Mouse (Mus musculus) lung, adult 2 months (tissue): ENCODE results near the gene Lime1. TPM values are rescaled to one million over a fixed set of nuclear protein-coding genes. Genes with fewer than 3 reads are reported as not detected.

ENCODE experiments used
- DNase-seq: peaks from one replicate; pipeline ENCODE4 v3.0.0; 2022
- H3K4me1 ChIP-seq: fragments of 200-500 bp; 2 replicates; pipeline ENCODE4 v1.6.1; 2011; ENCODE audit warnings: low read length; ENCODE audit not compliant: control insufficient read depth, insufficient read depth
- H3K4me3 ChIP-seq: fragments of 200-500 bp; replicated peaks from 2 replicates; pipeline ENCODE3; 2011; ENCODE audit warnings: low read depth, mild to moderate bottlenecking, control low read depth, low read length; ENCODE audit errors: extremely low read depth
- CTCF ChIP-seq: fragments of 200-500 bp; IDR thresholded peaks from 2 replicates; pipeline ENCODE4 v1.5.1; 2011; ENCODE audit warnings: mild to moderate bottlenecking, low read length, control low read depth; ENCODE audit not compliant: insufficient read depth
- POLR2A ChIP-seq: fragments of 200-500 bp; IDR thresholded peaks from 2 replicates; pipeline ENCODE4 v1.6.1; 2011; ENCODE audit warnings: low read depth, mild to moderate bottlenecking, control low read depth, low read length, borderline replicate concordance; ENCODE audit errors: extremely low read depth
- WGBS: fragments of 180-500 bp; shearing (Covaris S2); methylation state at CpG from one replicate; pipeline ENCODE4 v1.1.7; 2018; 5-methylcytosine and 5-hydroxymethylcytosine counted together
- polyA plus RNA-seq: library from polyadenylated mRNA; depleted of rRNA; stranded (reverse); fragments of >200 nt; gene quantifications from 2 replicates; pipeline ENCODE4 v1.2.3, GENCODE M21; 2012

Gene Lime1
- polyA plus RNA-seq, 1 experiment = 60.5 TPM

GRCm38 (mm10) chr2:181386663-181387210, 6.9 kb downstream of the Lime1 start:
- 80% methylated on average over 4 of the region's 4 CpGs for WGBS
- peaks cover 3% of the 10 kb centered on the region; the same call in 1 of the 2 replicates for H3K4me1 ChIP-seq
- H3K4me3 ChIP-seq = no peak overlapping the region
- DNase-seq = no peak
- TF ChIP-seq POLR2A (no peak), CTCF (no peak)

GRCm38 (mm10) chr2:181390136-181390870, 10.4 kb downstream of the Lime1 start:
- Histone ChIP-seq H3K4me3 (no peak overlapping the region), H3K4me1 (no peaks in the 10 kb centered on the region)
- TF ChIP-seq CTCF (no peak), POLR2A (no peak)
- no peak for DNase-seq
- WGBS = 72% methylated on average over 4 of the region's 4 CpGs

- 90% methylated on average over 15 of the region's 15 CpGs for WGBS
Observed at GRCm38 (mm10) chr2:181391022-181391421, 11.1 kb downstream of the Lime1 start.

GRCm38 (mm10) chr2:181391541-181391940, 11.7 kb downstream of the Lime1 start:
- H3K4me3 ChIP-seq = no peak overlapping the region
- TF ChIP-seq CTCF (no peak), POLR2A (no peak)
- 72% methylated on average over 2 of the region's 2 CpGs for WGBS

More at GRCm38 (mm10) chr2:181391022-181391421, 11.1 kb downstream of the Lime1 start:
- Histone ChIP-seq H3K4me3 (no peak overlapping the region), H3K4me1 (no peaks in the 10 kb centered on the region)
- TF ChIP-seq POLR2A = no peak
- TF ChIP-seq CTCF = no peak
- DNase-seq = no peak

GRCm38 (mm10) chr2:181392600-181393213, 12.8 kb downstream of the Lime1 start:
- no peaks in the 10 kb centered on the region for H3K4me1 ChIP-seq
- H3K4me3 ChIP-seq = no peak overlapping the region
- TF ChIP-seq CTCF = peak; percentile 91
- no peak for TF ChIP-seq POLR2A
- DNase-seq = peak; percentile 83
- 33% methylated on average over 4 of the region's 4 CpGs for WGBS

More at GRCm38 (mm10) chr2:181391541-181391940, 11.7 kb downstream of the Lime1 start:
- no peak for DNase-seq
- no peaks in the 10 kb centered on the region for H3K4me1 ChIP-seq

- DNase-seq = no peak
- Histone ChIP-seq H3K4me3 (no peak overlapping the region), H3K4me1 (no peaks in the 10 kb centered on the region)
- WGBS = 90% methylated on average over 3 of the region's 3 CpGs
- TF ChIP-seq CTCF (no peak), POLR2A (no peak)
Observed at GRCm38 (mm10) chr2:181394086-181394485, 14.2 kb downstream of the Lime1 start.

GRCm38 (mm10) chr2:181397207-181397761, 17.4 kb downstream of the Lime1 start:
- WGBS = 44% methylated on average over 5 of the region's 5 CpGs
- TF ChIP-seq CTCF (no peak), POLR2A (no peak)
- Histone ChIP-seq H3K4me3 (no peak overlapping the region), H3K4me1 (no peaks in the 10 kb centered on the region)
- no peak for DNase-seq

GRCm38 (mm10) chr2:181401497-181401896, 21.6 kb downstream of the Lime1 start:
- Histone ChIP-seq H3K4me1 (no peaks in the 10 kb centered on the region), H3K4me3 (no peak overlapping the region)
- TF ChIP-seq CTCF (no peak), POLR2A (no peak)
- whole genome bisulfite sequencing = 8% methylated on average over 1 of the region's 1 CpGs
- no peak for DNase-seq

GRCm38 (mm10) chr2:181403722-181404121, 23.8 kb downstream of the Lime1 start:
- Histone ChIP-seq H3K4me3 (no peak overlapping the region), H3K4me1 (no peaks in the 10 kb centered on the region)
- 88% methylated on average over 3 of the region's 3 CpGs for WGBS
- DNase-seq = no peak
- TF ChIP-seq POLR2A (no peak), CTCF (no peak)

- 69% methylated on average over 7 of the region's 7 CpGs for WGBS
- no peak for TF ChIP-seq CTCF
- TF ChIP-seq POLR2A = no peak
- DNase-seq = no peak
- H3K4me3 ChIP-seq = no peak overlapping the region
- peaks cover 6% of the 10 kb centered on the region; the same call in 1 of the 2 replicates for H3K4me1 ChIP-seq
Observed at GRCm38 (mm10) chr2:181409643-181410042, 29.8 kb downstream of the Lime1 start.
